Mouse (Mus musculus) megakaryocyte, embryonic 14.5 days (primary cell): ENCODE results near the gene 1700018B08Rik. TPM values are rescaled to one million over a fixed set of nuclear protein-coding genes. Genes with fewer than 3 reads are reported as not detected.

Source experiments
- H3K27me3 ChIP-seq: replicated peaks from 2 replicates; pipeline ENCODE3; 2012; ENCODE audit warnings: inconsistent platforms
- H3K36me3 ChIP-seq: replicated peaks from 2 replicates; pipeline ENCODE3; 2012; ENCODE audit warnings: low read length, inconsistent platforms, mixed read lengths
- H3K4me1 ChIP-seq: 2 replicates; pipeline ENCODE4 v1.6.1; 2012; ENCODE audit warnings: inconsistent platforms
- H3K4me3 ChIP-seq: replicated peaks from 2 replicates; pipeline ENCODE3; 2012; ENCODE audit warnings: moderate library complexity, mild to moderate bottlenecking, inconsistent platforms
- H3K9me3 ChIP-seq: 2 replicates; pipeline ENCODE4 v1.6.1; 2012; ENCODE audit warnings: inconsistent platforms
- FLI1 ChIP-seq: IDR thresholded peaks from 2 replicates; pipeline ENCODE4 v1.6.1; 2012; ENCODE audit warnings: low read length, inconsistent platforms, mixed read lengths
- GATA1 ChIP-seq: IDR thresholded peaks from 3 replicates; pipeline ENCODE4 v1.6.1; 2012; ENCODE audit warnings: mixed read lengths, low read length, inconsistent platforms, borderline replicate concordance
- polyA plus RNA-seq: library from polyadenylated mRNA; stranded (reverse); fragments of >175 nt; gene quantifications from 2 replicates; pipeline ENCODE4 v1.2.3, GENCODE M21; 2012; ENCODE audit warnings: low replicate concordance; ENCODE audit not compliant: insufficient read depth

Gene 1700018B08Rik
- polyA plus RNA-seq, 1 experiment, result not detected

DNA sequence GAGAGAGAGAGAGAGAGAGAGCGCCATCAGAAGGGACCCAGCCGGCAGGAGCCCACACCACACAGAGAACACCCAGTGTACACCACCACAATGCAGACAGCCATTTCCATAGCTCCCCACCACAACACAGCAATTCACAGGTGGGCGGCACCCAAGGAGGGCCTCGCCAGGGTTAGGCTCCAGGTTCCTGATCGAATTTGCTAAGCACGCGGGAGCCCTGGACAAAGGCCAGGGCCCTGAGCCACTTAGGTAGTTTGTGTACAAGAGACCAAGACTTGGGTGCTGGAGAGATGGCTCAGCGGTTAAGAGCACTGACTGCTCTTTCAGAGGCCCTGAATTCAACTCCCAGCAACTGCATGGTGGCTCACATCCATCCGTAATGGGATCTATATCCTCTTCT, 8.4 kb upstream of the 1700018B08Rik start:
- peaks cover 4% of the 10 kb centered on the region for H3K27me3 ChIP-seq
- peaks cover 10% of the 10 kb centered on the region; the same call in 1 of the 2 replicates for H3K4me1 ChIP-seq
- H3K9me3 ChIP-seq, result no peaks in the 10 kb centered on the region
- no peak overlapping the region for H3K4me3 ChIP-seq
- H3K36me3 ChIP-seq, result peaks cover 77% of the 10 kb centered on the region
- TF ChIP-seq GATA1, result no peak
- TF ChIP-seq FLI1, result no peak

GRCm38 (mm10) chr8:121551065-121551985, 7.2 kb upstream of the 1700018B08Rik start:
- TF ChIP-seq GATA1 (no peak), FLI1 (no peak)
- Histone ChIP-seq H3K9me3 (no peaks in the 10 kb centered on the region), H3K27me3 (peaks cover 5% of the 10 kb centered on the region), H3K36me3 (peaks cover 71% of the 10 kb centered on the region), H3K4me3 (no peak overlapping the region), H3K4me1 (peaks cover 15% of the 10 kb centered on the region; the same call in 1 of the 2 replicates)

GRCm38 (mm10) chr8:121550056-121550455, 5.9 kb upstream of the 1700018B08Rik start:
- TF ChIP-seq GATA1 (no peak), FLI1 (no peak)
- Histone ChIP-seq H3K4me1 (peaks cover 15% of the 10 kb centered on the region; the same call in 1 of the 2 replicates), H3K36me3 (peaks cover 60% of the 10 kb centered on the region), H3K9me3 (no peaks in the 10 kb centered on the region), H3K27me3 (peaks cover 14% of the 10 kb centered on the region), H3K4me3 (no peak overlapping the region)

DNA sequence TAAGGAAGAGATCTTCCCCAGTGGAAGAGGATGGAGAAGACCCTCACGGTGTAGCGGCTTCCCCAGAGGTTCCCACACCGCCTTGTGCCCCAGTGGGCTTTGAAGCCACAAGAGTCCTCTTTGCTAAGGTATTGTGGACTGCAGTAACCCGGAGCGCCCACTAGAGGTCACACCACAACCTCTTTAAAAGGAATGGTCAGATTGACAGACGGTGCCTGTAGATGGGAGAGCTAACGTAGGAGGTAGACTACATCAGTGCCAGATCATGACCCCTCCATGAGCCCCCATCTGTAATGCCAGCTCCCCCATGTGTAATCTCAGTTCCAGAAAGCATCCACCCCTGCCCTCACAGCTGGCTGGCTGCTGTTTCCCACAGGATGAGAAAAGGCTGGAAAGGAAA, 3.0 kb upstream of the 1700018B08Rik start:
- Histone ChIP-seq H3K27me3 (peaks cover 36% of the 10 kb centered on the region), H3K36me3 (peaks cover 31% of the 10 kb centered on the region), H3K9me3 (peaks cover 8% of the 10 kb centered on the region), H3K4me1 (peaks cover 7% of the 10 kb centered on the region; the same call in 1 of the 2 replicates), H3K4me3 (peak overlapping the region; percentile 1)
- TF ChIP-seq GATA1 (no peak), FLI1 (no peak)

DNA sequence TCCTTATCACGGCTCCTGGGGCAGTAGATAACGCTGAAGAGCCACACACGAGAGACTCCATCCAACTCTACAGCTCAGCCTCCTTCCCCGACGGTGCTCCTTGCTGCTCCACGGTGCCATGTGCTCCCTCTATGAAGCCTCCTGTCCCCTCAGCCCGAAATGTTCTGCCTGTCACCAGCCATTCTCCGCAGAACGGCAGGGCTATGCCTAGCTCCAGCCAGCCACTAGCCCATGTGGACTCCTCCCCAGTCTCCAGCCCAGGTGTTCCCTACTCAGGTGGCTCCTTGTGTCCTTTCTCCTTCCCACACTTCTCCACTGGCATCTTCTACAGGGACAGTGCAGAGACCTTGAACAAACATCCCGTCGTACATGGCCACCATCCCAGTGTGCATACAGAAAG, 816 bp upstream of the 1700018B08Rik start:
- Histone ChIP-seq H3K4me1 (peaks cover 7% of the 10 kb centered on the region; the same call in 1 of the 2 replicates), H3K9me3 (peaks cover 13% of the 10 kb centered on the region), H3K4me3 (no peak overlapping the region), H3K27me3 (peaks cover 55% of the 10 kb centered on the region), H3K36me3 (peaks cover 9% of the 10 kb centered on the region)
- TF ChIP-seq GATA1, result no peak
- TF ChIP-seq FLI1, result no peak

GRCm38 (mm10) chr8:121542901-121543300, 1.2 kb downstream of the 1700018B08Rik start:
- Histone ChIP-seq H3K36me3 (no peaks in the 10 kb centered on the region), H3K9me3 (peaks cover 18% of the 10 kb centered on the region), H3K4me3 (no peak overlapping the region), H3K4me1 (peaks cover 10% of the 10 kb centered on the region; the same call in 1 of the 2 replicates), H3K27me3 (peaks cover 63% of the 10 kb centered on the region)
- TF ChIP-seq FLI1 (no peak), GATA1 (no peak)

DNA sequence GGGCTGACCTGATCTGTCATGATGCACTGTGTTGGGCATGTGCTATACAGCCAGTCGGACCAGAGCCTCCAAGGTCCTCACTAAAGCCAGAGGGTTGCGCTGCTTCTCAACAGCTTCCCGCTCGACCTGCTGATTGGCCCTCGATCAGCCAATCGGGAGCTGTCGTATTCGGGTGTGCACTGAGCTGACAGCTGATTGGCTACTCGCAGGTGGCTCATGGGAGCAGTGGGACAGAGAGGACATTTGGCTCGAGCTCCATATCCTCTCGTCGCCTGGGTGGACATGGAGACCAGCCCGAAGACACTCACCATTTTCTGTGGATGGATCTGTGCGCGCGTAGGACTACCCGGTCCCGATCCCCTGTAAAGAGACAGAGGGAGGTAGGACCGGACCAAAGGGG, 2.3 kb downstream of the 1700018B08Rik start:
- no peak overlapping the region for H3K4me3 ChIP-seq
- peaks cover 60% of the 10 kb centered on the region for H3K27me3 ChIP-seq
- peaks cover 18% of the 10 kb centered on the region for H3K9me3 ChIP-seq
- no peaks in the 10 kb centered on the region for H3K36me3 ChIP-seq
- TF ChIP-seq FLI1 (no peak), GATA1 (no peak)
- H3K4me1 ChIP-seq, result peaks cover 3% of the 10 kb centered on the region; the same call in 1 of the 2 replicates

GRCm38 (mm10) chr8:121532381-121532780, 11.7 kb downstream of the 1700018B08Rik start:
- peaks cover 51% of the 10 kb centered on the region for H3K27me3 ChIP-seq
- H3K4me3 ChIP-seq, result no peak overlapping the region
- no peaks in the 10 kb centered on the region for H3K36me3 ChIP-seq
- H3K9me3 ChIP-seq, result peaks cover 10% of the 10 kb centered on the region
- no peaks in the 10 kb centered on the region for H3K4me1 ChIP-seq
- TF ChIP-seq GATA1 (no peak), FLI1 (no peak)

GRCm38 (mm10) chr8:121530639-121531038, 13.5 kb downstream of the 1700018B08Rik start:
- H3K4me3 ChIP-seq, result no peak overlapping the region
- no peaks in the 10 kb centered on the region for H3K36me3 ChIP-seq
- no peaks in the 10 kb centered on the region for H3K4me1 ChIP-seq
- TF ChIP-seq FLI1 (no peak), GATA1 (no peak)
- peaks cover 62% of the 10 kb centered on the region for H3K27me3 ChIP-seq
- peaks cover 5% of the 10 kb centered on the region; the same call in 1 of the 2 replicates for H3K9me3 ChIP-seq

DNA sequence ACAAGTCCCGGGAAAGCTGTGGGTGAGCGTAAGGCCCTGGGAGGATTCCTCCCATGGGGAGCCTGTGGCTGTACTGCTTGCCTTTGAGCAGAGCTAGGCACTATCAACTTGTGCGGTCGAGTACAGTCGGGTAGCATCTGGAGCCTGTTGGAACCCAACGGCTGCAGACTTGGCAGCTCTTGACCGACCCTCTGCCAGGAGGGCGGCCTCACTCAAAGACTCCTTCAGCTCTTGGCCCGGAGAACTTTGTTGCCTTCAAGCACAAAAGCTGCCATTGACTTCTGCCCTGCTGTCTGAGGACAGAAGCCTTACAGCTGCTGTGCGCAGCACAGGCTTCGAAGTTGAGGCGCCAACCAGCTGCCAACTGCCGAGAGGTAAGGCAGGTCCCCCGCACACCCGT, 15.3 kb downstream of the 1700018B08Rik start:
- Histone ChIP-seq H3K27me3 (peaks cover 68% of the 10 kb centered on the region), H3K36me3 (no peaks in the 10 kb centered on the region), H3K4me3 (no peak overlapping the region), H3K9me3 (no peaks in the 10 kb centered on the region), H3K4me1 (no peaks in the 10 kb centered on the region)
- TF ChIP-seq FLI1 (no peak), GATA1 (no peak)
